In the genomic region with DNA sequence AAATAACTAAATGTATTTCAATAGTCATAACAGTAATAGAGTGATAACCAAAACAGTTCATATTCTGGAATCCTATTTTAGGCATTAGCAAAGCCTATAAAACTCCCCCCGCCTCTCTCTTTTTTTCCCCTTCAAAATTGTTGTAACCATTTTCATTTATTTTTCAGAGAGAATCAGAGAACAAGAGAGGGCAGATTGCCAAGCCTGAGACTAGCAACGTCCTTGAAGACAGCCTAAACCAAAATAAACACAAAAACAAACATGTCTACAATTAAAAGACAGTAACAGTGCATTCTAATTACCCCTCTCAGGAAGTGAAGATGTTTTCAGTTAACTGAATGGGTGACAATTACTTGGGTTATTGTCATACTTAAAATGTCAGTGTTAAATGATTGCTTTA, we compare ENCODE assay signal across 25 mouse cellular contexts.
DNase-seq lines count a peak whose midpoint lies in the region; ATAC-seq and TF ChIP-seq lines count a peak whose summit lies in the region.
"Had no signal": no experiment of that assay in that cellular context is flagged by ENCODE, and none has a peak within 500 bp of the region (broad histone marks: within the 10 kb centered on the region; RNA-seq: fewer than 3 reads in every experiment).

No protein-coding gene starts in this region.

- no peak overlapping the region for H3K4me2 ChIP-seq in kidney, postnatal 0 days (ENCODE audit: low read length)
- H3K4me2 ChIP-seq in kidney, embryonic 15.5 days = no peak overlapping the region
- H3K4me2 ChIP-seq: heart, embryonic 12.5 days; heart, embryonic 15.5 days; hindbrain, embryonic 13.5 days had no signal

- no peak overlapping the region for H3K4me3 ChIP-seq in kidney, postnatal 0 days (replicated peaks; ENCODE audit: low read depth, low read length)
- H3K4me3 ChIP-seq in kidney, embryonic 15.5 days (replicated peaks) = no peak overlapping the region
- H3K4me3 ChIP-seq: forebrain, embryonic 10.5 days; gastrocnemius, adult 2 months; heart, embryonic 12.5 days; heart, embryonic 15.5 days; hindbrain, embryonic 10.5 days; hindbrain, embryonic 13.5 days had no signal

- no peaks in the 10 kb centered on the region for H3K36me3 ChIP-seq in kidney, postnatal 0 days (ENCODE audit: insufficient read depth, low read length)
- H3K36me3 ChIP-seq in kidney, embryonic 15.5 days = no peaks in the 10 kb centered on the region
- H3K36me3 ChIP-seq: forebrain, embryonic 10.5 days; heart, embryonic 12.5 days; heart, embryonic 15.5 days; hindbrain, embryonic 10.5 days; hindbrain, embryonic 13.5 days had no signal

- no peak overlapping the region for H3K9ac ChIP-seq in kidney, postnatal 0 days (ENCODE audit: low read depth, low read length)
- no peak overlapping the region for H3K9ac ChIP-seq in kidney, embryonic 15.5 days
- H3K9ac ChIP-seq: heart, embryonic 12.5 days; heart, embryonic 15.5 days; hindbrain, embryonic 13.5 days had no signal

- TF ChIP-seq CTCF in kidney, postnatal 0 days (IDR thresholded peaks at IDR 0.05; ENCODE audit: low read depth) = no peak

- no peak for ATAC-seq in kidney, postnatal 0 days (replicated peaks; ENCODE audit: low FRiP score, low read depth)
- ATAC-seq in kidney, embryonic 15.5 days (replicated peaks; ENCODE audit: low FRiP score) = no peak
- ATAC-seq: activated CD4-positive, CD25-positive, alpha-beta regulatory T cell, adult 4 months; forebrain, embryonic 16.5 days; hindbrain, embryonic 16.5 days had no signal

- H3K27me3 ChIP-seq in kidney, postnatal 0 days (ENCODE audit: insufficient read depth, low read length) = no peaks in the 10 kb centered on the region
- H3K27me3 ChIP-seq in kidney, embryonic 15.5 days = no peaks in the 10 kb centered on the region
- H3K27me3 ChIP-seq: heart, embryonic 12.5 days; heart, embryonic 15.5 days; hindbrain, embryonic 13.5 days had no signal

- 51% methylated on average over 2 of the region's 2 CpGs for WGBS in kidney, postnatal 0 days
- WGBS in kidney, embryonic 15.5 days = 46% methylated on average over 2 of the region's 2 CpGs

- peak; percentile 3 to 10 for DNase-seq in cerebellum, postnatal 10 days
- no peak for DNase-seq in cerebellum, postnatal 25 days
- DNase-seq in kidney, postnatal 0 days (ENCODE audit: low spot score) = peak; percentile 64
- DNase-seq in kidney, postnatal 4 days = peak; percentile 4 to 11
- no peak for DNase-seq in kidney, adult 11 months
- no peak for DNase-seq in testis, postnatal 14 days (ENCODE audit: low spot score)
- DNase-seq: adrenal gland, adult 8-10 months; adrenal gland, postnatal 25 days; cerebellum, adult 11 months; cerebellum, adult 2 months; cerebellum, adult 9-11 months; gastrocnemius, adult 2 months; gastrocnemius, postnatal 14 days; heart, adult 11 months; heart, postnatal 10 days; heart, postnatal 36 days had no signal

- H3K9me3 ChIP-seq in kidney, postnatal 0 days (replicated peaks; ENCODE audit: low read length) = no peaks in the 10 kb centered on the region
- no peaks in the 10 kb centered on the region for H3K9me3 ChIP-seq in kidney, embryonic 15.5 days (replicated peaks)
- H3K9me3 ChIP-seq: forebrain, embryonic 10.5 days; heart, embryonic 12.5 days; heart, embryonic 15.5 days; hindbrain, embryonic 10.5 days; hindbrain, embryonic 13.5 days had no signal

- no peak overlapping the region for H3K27ac ChIP-seq in kidney, postnatal 0 days
- H3K27ac ChIP-seq in kidney, embryonic 15.5 days = no peak overlapping the region
- H3K27ac ChIP-seq: forebrain, embryonic 10.5 days; gastrocnemius, adult 2 months; heart, embryonic 15.5 days; hindbrain, embryonic 10.5 days; hindbrain, embryonic 13.5 days had no signal

- no peaks in the 10 kb centered on the region for H3K4me1 ChIP-seq in kidney, postnatal 0 days (replicated peaks; ENCODE audit: insufficient read depth, low read length)
- H3K4me1 ChIP-seq in kidney, embryonic 15.5 days = no peaks in the 10 kb centered on the region
- H3K4me1 ChIP-seq: forebrain, embryonic 10.5 days; heart, embryonic 12.5 days; heart, embryonic 15.5 days; hindbrain, embryonic 10.5 days; hindbrain, embryonic 13.5 days had no signal

Comparison
In these comparisons a context has a peak if more than half of its experiments do, and no peak if none do; other contexts are left out.
1. DNase-seq: peak in cerebellum, postnatal 10 days (2 of 2), kidney, postnatal 0 days (single experiment) and kidney, postnatal 4 days (2 of 2); none in cerebellum, postnatal 25 days (0 of 2), kidney, adult 11 months (single experiment) and testis, postnatal 14 days (single experiment).